Mouse (Mus musculus) testis, postnatal 10 days (tissue): ENCODE data around the gene Trp53bp2.

Experiments
- DNase-seq: peaks from one replicate; pipeline ENCODE4 v3.0.0; 2021; ENCODE audit warnings: low spot score

Trp53bp2 gene

GRCm38 (mm10) chr1:182408684-182409327 is at the start of gene Trp53bp2:
TSS of gene Trp53bp2 (plus strand) at chr1:182409172.
- DNase-seq, result peak; percentile 100

GRCm38 (mm10) chr1:182362703-182363102 is 46.3 kb upstream of the Trp53bp2 start:
- DNase-seq, result no peak

- DNase-seq, result no peak
Measured at GRCm38 (mm10) chr1:182363683-182364404, 45.1 kb upstream of the Trp53bp2 start.

GRCm38 (mm10) chr1:182368309-182368708 is 40.7 kb upstream of the Trp53bp2 start:
- no peak for DNase-seq

GRCm38 (mm10) chr1:182368782-182369181 is 40.2 kb upstream of the Trp53bp2 start:
- no peak for DNase-seq

GRCm38 (mm10) chr1:182369435-182369834 is 39.5 kb upstream of the Trp53bp2 start:
- no peak for DNase-seq

- DNase-seq, result no peak
Measured at GRCm38 (mm10) chr1:182371891-182372290, 37.1 kb upstream of the Trp53bp2 start.

GRCm38 (mm10) chr1:182376221-182376620 is 32.8 kb upstream of the Trp53bp2 start:
- DNase-seq, result no peak

- no peak for DNase-seq
Measured at GRCm38 (mm10) chr1:182376826-182377225, 32.1 kb upstream of the Trp53bp2 start.

GRCm38 (mm10) chr1:182377519-182377918 is 31.5 kb upstream of the Trp53bp2 start:
- DNase-seq, result no peak

GRCm38 (mm10) chr1:182378205-182378835 is 30.7 kb upstream of the Trp53bp2 start:
- DNase-seq, result no peak

- DNase-seq, result no peak
Measured at GRCm38 (mm10) chr1:182378876-182379275, 30.1 kb upstream of the Trp53bp2 start.

- DNase-seq, result no peak
Measured at GRCm38 (mm10) chr1:182380683-182381082, 28.3 kb upstream of the Trp53bp2 start.

GRCm38 (mm10) chr1:182381327-182381726 is 27.6 kb upstream of the Trp53bp2 start:
- no peak for DNase-seq

GRCm38 (mm10) chr1:182383096-182383495 is 25.9 kb upstream of the Trp53bp2 start:
- DNase-seq, result no peak

GRCm38 (mm10) chr1:182386449-182386848 is 22.5 kb upstream of the Trp53bp2 start:
- no peak for DNase-seq

GRCm38 (mm10) chr1:182388729-182389128 is 20.2 kb upstream of the Trp53bp2 start:
- no peak for DNase-seq

- DNase-seq, result peak; percentile 44
Measured at GRCm38 (mm10) chr1:182398171-182398570, 10.8 kb upstream of the Trp53bp2 start.

GRCm38 (mm10) chr1:182398780-182399179 is 10.2 kb upstream of the Trp53bp2 start:
- no peak for DNase-seq

- DNase-seq, result no peak
Measured at GRCm38 (mm10) chr1:182399205-182399604, 9.8 kb upstream of the Trp53bp2 start.

GRCm38 (mm10) chr1:182399908-182400307 is 9.1 kb upstream of the Trp53bp2 start:
- no peak for DNase-seq

GRCm38 (mm10) chr1:182403076-182403475 is 5.9 kb upstream of the Trp53bp2 start:
- DNase-seq, result no peak

- DNase-seq, result no peak
Measured at GRCm38 (mm10) chr1:182406621-182407020, 2.4 kb upstream of the Trp53bp2 start.
